Mouse (Mus musculus): Measurements from ENCODE around the gene Slc25a24. TPM values are rescaled to one million over a fixed set of nuclear protein-coding genes. Genes with fewer than 3 reads are reported as not detected.

Slc25a24 gene
- polyA plus RNA-seq, 1 experiment from 2014 or later, result 4.9 TPM

GRCm38 (mm10) chr3:109132966-109133365 lies 10.0 kb downstream of the Slc25a24 start:
- Histone ChIP-seq H3K4me2 (no peak overlapping the region), H3K9me3 (replicated peaks) (no peaks in the 10 kb centered on the region), H3K4me3 (replicated peaks) (no peak overlapping the region), H3K36me3 (no peaks in the 10 kb centered on the region), H3K4me1 (replicated peaks) (no peaks in the 10 kb centered on the region), H3K27me3 (no peaks in the 10 kb centered on the region), H3K9ac (no peak overlapping the region), H3K27ac (no peak overlapping the region)
- DNase-seq, result no peak
- WGBS (ENCODE audit: insufficient replicate concordance), result 48% methylated on average over 4 of the region's 4 CpGs
- no peak for ATAC-seq (ENCODE audit: low read depth)

GRCm38 (mm10) chr3:109134036-109134435 lies 11.1 kb downstream of the Slc25a24 start:
- Histone ChIP-seq H3K27me3 (no peaks in the 10 kb centered on the region), H3K9ac (no peak overlapping the region), H3K9me3 (replicated peaks) (no peaks in the 10 kb centered on the region), H3K4me2 (no peak overlapping the region), H3K27ac (no peak overlapping the region), H3K36me3 (no peaks in the 10 kb centered on the region), H3K4me3 (replicated peaks) (no peak overlapping the region), H3K4me1 (replicated peaks) (no peaks in the 10 kb centered on the region)
- WGBS (ENCODE audit: insufficient replicate concordance), result 86% methylated on average over 15 of the region's 15 CpGs
- no peak for ATAC-seq (ENCODE audit: low read depth)
- DNase-seq, result no peak

GRCm38 (mm10) chr3:109135352-109135751 lies 12.4 kb downstream of the Slc25a24 start:
- 37% methylated on average over 1 of the region's 1 CpGs for WGBS (ENCODE audit: insufficient replicate concordance)
- H3K9ac ChIP-seq, result no peak overlapping the region
- H3K36me3 ChIP-seq, result no peaks in the 10 kb centered on the region
- H3K4me1 ChIP-seq (replicated peaks), result no peaks in the 10 kb centered on the region
- H3K4me3 ChIP-seq (replicated peaks), result no peak overlapping the region
- no peak overlapping the region for H3K27ac ChIP-seq
- DNase-seq (no peak), ATAC-seq (ENCODE audit: low read depth) (no peak)
- H3K4me2 ChIP-seq, result no peak overlapping the region
- no peaks in the 10 kb centered on the region for H3K27me3 ChIP-seq
- no peaks in the 10 kb centered on the region for H3K9me3 ChIP-seq (replicated peaks)

- DNase-seq (no peak), ATAC-seq (ENCODE audit: low read depth) (no peak)
- H3K9ac ChIP-seq, result no peak overlapping the region
- no peaks in the 10 kb centered on the region for H3K36me3 ChIP-seq
- no peaks in the 10 kb centered on the region for H3K9me3 ChIP-seq (replicated peaks)
- H3K27me3 ChIP-seq, result no peaks in the 10 kb centered on the region
- H3K27ac ChIP-seq, result no peak overlapping the region
- H3K4me1 ChIP-seq (replicated peaks), result no peaks in the 10 kb centered on the region
- H3K4me3 ChIP-seq (replicated peaks), result no peak overlapping the region
- H3K4me2 ChIP-seq, result no peak overlapping the region
- 70% methylated on average over 4 of the region's 4 CpGs for WGBS (ENCODE audit: insufficient replicate concordance)
Observed at GRCm38 (mm10) chr3:109152561-109152960, 29.6 kb downstream of the Slc25a24 start.

- Histone ChIP-seq H3K9ac (no peak overlapping the region), H3K4me2 (no peak overlapping the region), H3K9me3 (replicated peaks) (no peaks in the 10 kb centered on the region), H3K4me3 (replicated peaks) (no peak overlapping the region), H3K36me3 (no peaks in the 10 kb centered on the region), H3K27me3 (no peaks in the 10 kb centered on the region), H3K4me1 (replicated peaks) (no peaks in the 10 kb centered on the region), H3K27ac (no peak overlapping the region)
- 81% methylated on average over 6 of the region's 6 CpGs for WGBS (ENCODE audit: insufficient replicate concordance)
- DNase-seq, result no peak
- no peak for ATAC-seq (ENCODE audit: low read depth)
Observed at GRCm38 (mm10) chr3:109153410-109153809, 30.5 kb downstream of the Slc25a24 start.

- no peaks in the 10 kb centered on the region for H3K27me3 ChIP-seq
- H3K4me1 ChIP-seq (replicated peaks), result no peaks in the 10 kb centered on the region
- ATAC-seq (ENCODE audit: low read depth) (no peak), DNase-seq (no peak)
- 50% methylated on average over 4 of the region's 4 CpGs for WGBS (ENCODE audit: insufficient replicate concordance)
- no peak overlapping the region for H3K4me3 ChIP-seq (replicated peaks)
- H3K9me3 ChIP-seq (replicated peaks), result no peaks in the 10 kb centered on the region
- H3K4me2 ChIP-seq, result no peak overlapping the region
- no peak overlapping the region for H3K9ac ChIP-seq
- H3K27ac ChIP-seq, result no peak overlapping the region
- no peaks in the 10 kb centered on the region for H3K36me3 ChIP-seq
Observed at GRCm38 (mm10) chr3:109155926-109156669, 33.1 kb downstream of the Slc25a24 start.

- Histone ChIP-seq H3K27ac (no peak overlapping the region), H3K4me2 (no peak overlapping the region), H3K4me1 (replicated peaks) (no peaks in the 10 kb centered on the region), H3K9me3 (replicated peaks) (no peaks in the 10 kb centered on the region), H3K27me3 (no peaks in the 10 kb centered on the region), H3K4me3 (replicated peaks) (no peak overlapping the region), H3K9ac (no peak overlapping the region), H3K36me3 (no peaks in the 10 kb centered on the region)
- ATAC-seq (ENCODE audit: low read depth) (no peak), DNase-seq (no peak)
- 86% methylated on average over 3 of the region's 3 CpGs for WGBS (ENCODE audit: insufficient replicate concordance)
Observed at GRCm38 (mm10) chr3:109157481-109157880, 34.5 kb downstream of the Slc25a24 start.

GRCm38 (mm10) chr3:109164088-109164487 lies 41.1 kb downstream of the Slc25a24 start:
- DNase-seq (no peak), ATAC-seq (ENCODE audit: low read depth) (no peak)
- Histone ChIP-seq H3K4me3 (replicated peaks) (no peak overlapping the region), H3K4me2 (no peak overlapping the region), H3K27ac (no peak overlapping the region), H3K27me3 (no peaks in the 10 kb centered on the region), H3K36me3 (0 out of 2 replicates have a peak, but pooled peaks cover 3% of the 10 kb centered on the region), H3K9ac (no peak overlapping the region), H3K9me3 (replicated peaks) (no peaks in the 10 kb centered on the region), H3K4me1 (replicated peaks) (no peaks in the 10 kb centered on the region)
- 71% methylated on average over 2 of the region's 2 CpGs for WGBS (ENCODE audit: insufficient replicate concordance)

- no peak overlapping the region for H3K27ac ChIP-seq
- no peak overlapping the region for H3K9ac ChIP-seq
- no peak overlapping the region for H3K4me3 ChIP-seq (replicated peaks)
- no peaks in the 10 kb centered on the region for H3K4me1 ChIP-seq (replicated peaks)
- H3K36me3 ChIP-seq, result 0 out of 2 replicates have a peak, but pooled peaks cover 3% of the 10 kb centered on the region
- DNase-seq, result no peak
- H3K9me3 ChIP-seq (replicated peaks), result no peaks in the 10 kb centered on the region
- 71% methylated on average over 1 of the region's 1 CpGs for WGBS (ENCODE audit: insufficient replicate concordance)
- no peak for ATAC-seq (ENCODE audit: low read depth)
- no peaks in the 10 kb centered on the region for H3K27me3 ChIP-seq
- H3K4me2 ChIP-seq, result no peak overlapping the region
Observed at GRCm38 (mm10) chr3:109164644-109165043, 41.7 kb downstream of the Slc25a24 start.

- ATAC-seq (ENCODE audit: low read depth) (no peak), DNase-seq (no peak)
- Histone ChIP-seq H3K9me3 (replicated peaks) (no peaks in the 10 kb centered on the region), H3K27me3 (no peaks in the 10 kb centered on the region), H3K4me1 (replicated peaks) (no peaks in the 10 kb centered on the region), H3K36me3 (0 out of 2 replicates have a peak, but pooled peaks cover 3% of the 10 kb centered on the region), H3K4me2 (no peak overlapping the region), H3K27ac (no peak overlapping the region), H3K4me3 (replicated peaks) (no peak overlapping the region), H3K9ac (no peak overlapping the region)
- WGBS (ENCODE audit: insufficient replicate concordance), result 43% methylated on average over 8 of the region's 8 CpGs
Observed at GRCm38 (mm10) chr3:109165214-109165829, 42.4 kb downstream of the Slc25a24 start.

- Histone ChIP-seq H3K9ac (no peak overlapping the region), H3K27ac (no peak overlapping the region), H3K27me3 (no peaks in the 10 kb centered on the region), H3K36me3 (no peaks in the 10 kb centered on the region), H3K4me2 (no peak overlapping the region), H3K4me3 (replicated peaks) (no peak overlapping the region), H3K9me3 (replicated peaks) (no peaks in the 10 kb centered on the region), H3K4me1 (replicated peaks) (no peaks in the 10 kb centered on the region)
- ATAC-seq (ENCODE audit: low read depth) (no peak), DNase-seq (no peak)
- WGBS (ENCODE audit: insufficient replicate concordance), result 18% methylated on average over 2 of the region's 2 CpGs
Observed at GRCm38 (mm10) chr3:109169121-109169520, 46.2 kb downstream of the Slc25a24 start.

All from liver, embryonic 13.5 days (tissue).